Mouse (Mus musculus): ENCODE results near the gene Lamc1.

- TF ChIP-seq RCOR1 (IDR thresholded peaks at IDR 0.05; ENCODE audit: low read depth, low read length): no peak
- peak; percentile 24; the same call in 1 of the 2 replicates for TF ChIP-seq TCF12 (IDR thresholded peaks at IDR 0.05; ENCODE audit: low read depth, low read length)
These were observed at the start of gene Lamc1 for GRCm38 (mm10) chr1:153332444-153333295.

Measured in MEL (cell line).